Mouse (Mus musculus): ENCODE measurements around the gene Isy1. TPM values are rescaled to one million over a fixed set of nuclear protein-coding genes. Genes with fewer than 3 reads are reported as not detected.

Isy1 gene
- 2.2 and 6.7 TPM in 2 replicates for polyA plus RNA-seq (2012; rRNA removed)

DNA sequence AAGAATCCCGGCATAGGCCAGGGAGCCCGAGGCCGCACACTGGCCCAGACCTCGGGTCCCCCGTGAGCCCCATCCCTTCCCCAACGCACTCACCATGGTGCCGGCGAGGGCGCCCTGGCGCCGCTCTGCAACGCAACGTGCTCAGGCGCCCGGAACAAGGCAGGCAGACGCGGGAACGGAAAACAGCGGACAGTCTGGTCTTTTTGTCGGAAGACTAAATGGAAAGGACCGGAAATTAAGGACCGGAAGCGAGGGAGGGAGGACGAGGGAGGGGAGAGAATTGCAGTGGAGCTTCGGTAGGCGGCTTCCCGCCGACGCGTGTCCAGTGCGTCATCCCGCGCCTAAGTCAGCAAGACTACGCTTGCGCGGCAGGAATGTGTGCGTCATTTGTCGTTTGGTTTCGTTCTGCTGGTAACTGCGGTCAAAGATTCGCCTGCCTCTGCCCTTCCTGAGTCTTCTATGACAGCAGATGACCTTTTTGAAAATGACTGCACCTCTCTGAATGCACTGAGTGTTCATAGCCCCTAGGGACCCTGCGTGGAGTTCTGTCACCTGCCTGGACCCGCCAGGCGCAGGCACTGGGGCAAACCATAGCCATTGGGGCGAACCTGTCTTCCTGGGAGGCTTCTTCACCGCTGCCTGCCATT is at the start of gene Isy1:
TSS of gene Isy1 (minus strand) at position 248 of the 647 bp plus-strand sequence.
- Histone ChIP-seq H3K4me3 (ENCODE audit: low read depth, low read length) (peak within 1 kb of the TSS; percentile 86), H3K36me3 (ENCODE audit: control insufficient read depth, insufficient read depth, low read length) (peaks cover 21% of the 10 kb centered on the region), H3K4me1 (ENCODE audit: control insufficient read depth, insufficient read depth, insufficient read length, low read length) (peaks cover 3% of the 10 kb centered on the region; the same call in 1 of the 2 replicates), H3K27ac (ENCODE audit: insufficient read depth, low read depth, low read length) (peak within 1 kb of the TSS; percentile 99), H3K27me3 (ENCODE audit: control insufficient read depth, insufficient read depth, low read length) (no peaks in the 10 kb centered on the region)
- TF ChIP-seq CTCF (IDR thresholded peaks at IDR 0.05; ENCODE audit: extremely low read depth, insufficient read length, insufficient replicate concordance, low read depth, low read length) (0 out of 2 replicates have a peak, but pooled peaks have one; percentile 19), POLR2A (IDR thresholded peaks at IDR 0.05; ENCODE audit: low read depth, low read length) (peak; percentile 47; the same call in 1 of the 2 replicates)
- WGBS, result under 1% methylated on average over 46 of the region's 46 CpGs

DNA sequence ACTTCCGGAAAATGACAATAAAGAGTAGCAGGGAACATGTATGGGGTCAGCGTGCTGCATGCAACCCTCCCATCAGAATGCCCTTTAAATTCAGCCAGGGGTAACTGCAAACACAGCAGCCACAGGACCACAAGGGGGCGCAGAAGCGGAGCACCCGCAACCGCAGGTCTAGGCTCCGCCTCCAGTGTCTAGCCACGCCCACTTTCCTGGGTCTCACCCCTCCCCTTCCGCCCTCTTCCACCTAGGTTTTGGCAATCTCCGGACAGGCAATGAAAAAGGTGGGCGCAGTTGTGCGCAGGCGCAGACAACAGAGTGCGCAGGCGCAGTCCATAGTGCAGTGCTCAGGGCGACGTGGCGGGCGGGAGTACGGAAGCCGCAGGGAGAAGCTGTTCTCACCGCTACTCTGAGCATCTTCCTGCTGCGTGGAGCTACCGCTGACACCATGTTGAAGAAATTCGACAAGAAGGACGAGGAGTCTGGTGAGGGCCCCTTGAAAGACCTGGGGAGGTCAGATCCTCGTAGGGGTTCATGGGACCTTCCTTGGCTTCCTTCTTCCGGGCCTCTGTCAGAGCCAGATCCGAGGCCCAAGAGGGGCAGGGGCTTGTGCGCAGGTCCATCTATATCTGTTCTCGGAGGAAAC is 49.1 kb upstream of the Isy1 start, which contains the start of gene Copg1:
TSS of gene Copg1 (plus strand) at position 221 of the 640 bp plus-strand sequence.
- Histone ChIP-seq H3K4me1 (ENCODE audit: control insufficient read depth, insufficient read depth, insufficient read length, low read length) (peaks cover 5% of the 10 kb centered on the region; the same call in 1 of the 2 replicates), H3K27ac (ENCODE audit: insufficient read depth, low read depth, low read length) (peak within 1 kb of the TSS; percentile 63), H3K27me3 (ENCODE audit: control insufficient read depth, insufficient read depth, low read length) (no peaks in the 10 kb centered on the region), H3K4me3 (ENCODE audit: low read depth, low read length) (peak within 1 kb of the TSS; percentile 91), H3K36me3 (ENCODE audit: control insufficient read depth, insufficient read depth, low read length) (peaks cover 27% of the 10 kb centered on the region)
- WGBS, result 1% methylated on average over 31 of the region's 31 CpGs
- TF ChIP-seq POLR2A (IDR thresholded peaks at IDR 0.05; ENCODE audit: low read depth, low read length) (peak; percentile 85), CTCF (IDR thresholded peaks at IDR 0.05; ENCODE audit: extremely low read depth, insufficient read length, insufficient replicate concordance, low read depth, low read length) (peak; percentile 98)

DNA sequence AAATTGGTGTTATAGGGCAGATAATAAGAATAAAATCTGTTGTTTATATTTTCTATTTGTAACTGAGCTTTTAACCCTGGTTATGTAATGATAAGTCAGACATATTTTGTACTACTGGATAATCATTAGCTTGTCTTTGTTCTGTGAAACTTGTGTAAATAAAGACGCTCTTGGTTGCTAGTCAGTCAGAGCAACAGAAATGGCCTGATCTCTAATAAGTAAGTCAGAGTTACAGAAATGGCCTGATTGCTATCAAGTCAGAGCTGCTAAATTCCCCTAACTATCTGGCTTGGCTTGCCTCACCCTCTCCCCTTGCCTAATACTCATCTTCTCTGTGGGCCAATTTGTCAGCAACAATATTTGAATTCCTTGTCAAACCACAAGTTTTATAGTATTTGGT is 48.1 kb upstream of the Isy1 start:
- 30% methylated on average over 1 of the region's 1 CpGs for WGBS
- 0 out of 2 replicates have a peak overlapping the region, but pooled peaks have one; percentile 5 for H3K27ac ChIP-seq (ENCODE audit: insufficient read depth, low read depth, low read length)

DNA sequence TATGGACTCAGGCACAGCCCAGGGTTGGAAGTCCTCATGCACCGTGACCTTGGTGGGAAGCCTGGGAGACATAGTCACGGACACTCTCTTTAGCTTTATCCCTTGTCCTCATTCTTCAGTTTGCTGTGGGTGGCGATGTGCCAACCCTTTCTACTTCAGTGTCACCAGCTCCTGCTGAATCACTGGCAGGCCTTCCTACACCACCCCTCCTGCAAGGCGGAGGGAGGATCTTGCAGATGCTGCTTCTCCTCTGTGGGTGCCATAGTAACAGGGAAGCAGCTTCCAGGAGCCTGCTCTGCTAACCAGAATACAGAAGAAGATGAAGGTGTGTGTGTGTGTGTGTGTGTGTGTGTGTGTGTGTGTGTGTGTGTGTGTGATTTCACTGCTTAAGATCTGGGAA is 44.2 kb upstream of the Isy1 start:
- H3K4me3 ChIP-seq (ENCODE audit: low read depth, low read length), result no peak overlapping the region
- H3K4me1 ChIP-seq (ENCODE audit: control insufficient read depth, insufficient read depth, insufficient read length, low read length), result peaks cover 7% of the 10 kb centered on the region; the same call in 1 of the 2 replicates
- 74% methylated on average over 4 of the region's 4 CpGs for WGBS
- H3K27ac ChIP-seq (ENCODE audit: insufficient read depth, low read depth, low read length), result no peak overlapping the region
- TF ChIP-seq CTCF (IDR thresholded peaks at IDR 0.05; ENCODE audit: extremely low read depth, insufficient read length, insufficient replicate concordance, low read depth, low read length) (no peak), POLR2A (IDR thresholded peaks at IDR 0.05; ENCODE audit: low read depth, low read length) (no peak)
- H3K27me3 ChIP-seq (ENCODE audit: control insufficient read depth, insufficient read depth, low read length), result no peaks in the 10 kb centered on the region
- no peaks in the 10 kb centered on the region for H3K36me3 ChIP-seq (ENCODE audit: control insufficient read depth, insufficient read depth, low read length)

More for the DNA sequence above, 48.1 kb upstream of the Isy1 start:
- Histone ChIP-seq H3K27me3 (ENCODE audit: control insufficient read depth, insufficient read depth, low read length) (no peaks in the 10 kb centered on the region), H3K4me1 (ENCODE audit: control insufficient read depth, insufficient read depth, insufficient read length, low read length) (peaks cover 5% of the 10 kb centered on the region; the same call in 1 of the 2 replicates), H3K4me3 (ENCODE audit: low read depth, low read length) (no peak overlapping the region), H3K36me3 (ENCODE audit: control insufficient read depth, insufficient read depth, low read length) (peaks cover 17% of the 10 kb centered on the region)
- no peak for TF ChIP-seq POLR2A (IDR thresholded peaks at IDR 0.05; ENCODE audit: low read depth, low read length)
- no peak for TF ChIP-seq CTCF (IDR thresholded peaks at IDR 0.05; ENCODE audit: extremely low read depth, insufficient read length, insufficient replicate concordance, low read depth, low read length)

DNA sequence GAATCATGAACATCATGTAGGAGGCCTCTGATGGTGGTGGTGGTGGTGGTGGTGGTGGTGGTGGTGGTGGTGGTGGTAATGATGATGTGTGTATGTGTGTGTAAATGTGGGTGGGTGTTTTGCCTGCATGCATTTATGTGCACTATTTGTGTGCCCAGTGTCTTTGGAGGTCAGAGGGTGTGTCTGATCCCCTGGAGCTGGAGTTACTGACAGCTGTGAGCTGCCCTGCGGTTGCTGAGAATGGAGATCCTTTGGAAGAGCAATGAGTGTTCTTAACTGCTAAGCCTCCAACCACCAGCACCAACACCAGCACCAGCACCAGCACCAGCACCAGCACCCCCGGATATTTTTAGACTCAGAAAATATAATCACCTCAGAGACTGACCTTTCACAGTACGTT is 43.6 kb upstream of the Isy1 start:
- TF ChIP-seq CTCF (IDR thresholded peaks at IDR 0.05; ENCODE audit: extremely low read depth, insufficient read length, insufficient replicate concordance, low read depth, low read length) (no peak), POLR2A (IDR thresholded peaks at IDR 0.05; ENCODE audit: low read depth, low read length) (no peak)
- 85% methylated on average over 3 of the region's 3 CpGs for WGBS

DNA sequence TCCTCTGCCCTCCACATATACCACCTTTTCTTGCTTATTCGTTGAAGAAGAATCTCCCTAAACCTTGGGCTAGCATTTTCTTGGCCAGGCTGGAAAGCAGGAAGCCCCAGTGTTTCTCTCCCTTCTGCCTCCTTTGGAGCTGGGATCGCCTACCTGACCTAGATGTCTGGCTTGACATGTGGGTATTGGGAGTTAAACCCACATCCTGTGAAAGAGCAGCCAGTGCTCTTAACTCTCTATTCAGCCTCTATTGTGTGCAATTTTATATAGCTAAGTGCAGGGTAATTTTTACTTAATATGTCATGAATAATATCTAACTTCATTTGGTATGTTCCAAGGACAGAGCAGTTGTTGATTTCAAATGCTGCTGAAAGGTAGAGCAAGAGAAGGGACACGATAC is 41.0 kb upstream of the Isy1 start:
- Histone ChIP-seq H3K27ac (ENCODE audit: insufficient read depth, low read depth, low read length) (no peak overlapping the region), H3K4me1 (ENCODE audit: control insufficient read depth, insufficient read depth, insufficient read length, low read length) (peaks cover 21% of the 10 kb centered on the region), H3K4me3 (ENCODE audit: low read depth, low read length) (no peak overlapping the region), H3K27me3 (ENCODE audit: control insufficient read depth, insufficient read depth, low read length) (no peaks in the 10 kb centered on the region), H3K36me3 (ENCODE audit: control insufficient read depth, insufficient read depth, low read length) (no peaks in the 10 kb centered on the region)
- no peak for TF ChIP-seq CTCF (IDR thresholded peaks at IDR 0.05; ENCODE audit: extremely low read depth, insufficient read length, insufficient replicate concordance, low read depth, low read length)
- no peak for TF ChIP-seq POLR2A (IDR thresholded peaks at IDR 0.05; ENCODE audit: low read depth, low read length)
- 75% methylated on average over 3 of the region's 3 CpGs for WGBS

More for the DNA sequence above, 43.6 kb upstream of the Isy1 start:
- Histone ChIP-seq H3K4me3 (ENCODE audit: low read depth, low read length) (no peak overlapping the region), H3K27ac (ENCODE audit: insufficient read depth, low read depth, low read length) (no peak overlapping the region), H3K27me3 (ENCODE audit: control insufficient read depth, insufficient read depth, low read length) (no peaks in the 10 kb centered on the region), H3K36me3 (ENCODE audit: control insufficient read depth, insufficient read depth, low read length) (no peaks in the 10 kb centered on the region), H3K4me1 (ENCODE audit: control insufficient read depth, insufficient read depth, insufficient read length, low read length) (peaks cover 7% of the 10 kb centered on the region; the same call in 1 of the 2 replicates)

DNA sequence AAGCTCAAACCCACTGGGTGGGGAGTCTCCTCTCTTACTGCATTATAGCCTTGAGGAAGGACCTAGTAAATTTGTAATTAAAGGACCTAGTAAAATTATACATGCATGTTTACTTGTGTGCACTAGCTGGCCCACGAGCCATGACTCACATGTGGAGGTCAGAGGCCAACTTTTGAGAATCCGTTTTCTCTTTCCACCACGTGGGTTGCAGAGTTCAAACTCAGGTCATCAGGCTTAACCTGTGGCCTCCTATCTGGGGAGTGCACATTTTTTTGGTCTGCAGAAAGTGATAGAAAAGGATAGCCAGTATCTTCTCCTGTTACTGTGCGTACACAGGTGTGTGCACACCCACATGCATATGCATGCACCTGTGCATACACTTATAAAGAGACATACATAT is 40.4 kb upstream of the Isy1 start:
- no peaks in the 10 kb centered on the region for H3K27me3 ChIP-seq (ENCODE audit: control insufficient read depth, insufficient read depth, low read length)
- peaks cover 22% of the 10 kb centered on the region for H3K4me1 ChIP-seq (ENCODE audit: control insufficient read depth, insufficient read depth, insufficient read length, low read length)
- H3K36me3 ChIP-seq (ENCODE audit: control insufficient read depth, insufficient read depth, low read length), result no peaks in the 10 kb centered on the region
- no peak overlapping the region for H3K27ac ChIP-seq (ENCODE audit: insufficient read depth, low read depth, low read length)
- no peak for TF ChIP-seq POLR2A (IDR thresholded peaks at IDR 0.05; ENCODE audit: low read depth, low read length)
- TF ChIP-seq CTCF (IDR thresholded peaks at IDR 0.05; ENCODE audit: extremely low read depth, insufficient read length, insufficient replicate concordance, low read depth, low read length), result no peak
- WGBS, result 16% methylated on average over 4 of the region's 4 CpGs
- H3K4me3 ChIP-seq (ENCODE audit: low read depth, low read length), result no peak overlapping the region
